Mouse (Mus musculus) heart, embryonic 14.5 days (tissue): ENCODE results near the gene Slitrk3. TPM values are rescaled to one million over a fixed set of nuclear protein-coding genes. Genes with fewer than 3 reads are reported as not detected.

ENCODE experiments used
- ATAC-seq: fragments of 200-750 bp; cut with Nextera tagmentation; 2 replicates; pipeline ENCODE4 v1.8.0; 2017; ENCODE audit warnings: low read depth, moderate TSS enrichment; ENCODE audit not compliant: insufficient number of reproducible peaks, insufficient read depth, low FRiP score
- H3K27ac ChIP-seq, 2 experiments: fragments of 200-500 bp in 1 of 2; fragments of 300-500 bp in 1 of 2; sonication (generic) in 1 of 2; replicated peaks in 1 of 2; 2 replicates each; pipeline ENCODE4 v1.5.1; 2012 to 2014; ENCODE audit warnings: low read depth in 2 of 2, low read length in 2 of 2, control low read depth in 1 of 2, mild to moderate bottlenecking in 1 of 2, mixed read lengths in 1 of 2; ENCODE audit not compliant: control insufficient read depth in 1 of 2, insufficient read depth in 1 of 2
- H3K27me3 ChIP-seq: fragments of 300-500 bp; sonication (generic); 2 replicates; pipeline ENCODE4 v1.6.1; 2014; ENCODE audit warnings: mild to moderate bottlenecking, low read length, control low read depth; ENCODE audit not compliant: control insufficient read depth, insufficient read depth
- H3K36me3 ChIP-seq: fragments of 300-500 bp; sonication (generic); 2 replicates; pipeline ENCODE4 v1.6.1; 2014; ENCODE audit warnings: mild to moderate bottlenecking, control low read depth, low read length, mixed read lengths; ENCODE audit not compliant: control insufficient read depth, insufficient read depth
- H3K4me1 ChIP-seq, 2 experiments: fragments of 200-500 bp in 1 of 2; fragments of 300-500 bp in 1 of 2; sonication (generic) in 1 of 2; 2 replicates each; pipeline ENCODE4 v1.6.1; 2012 to 2014; ENCODE audit warnings: low read length in 2 of 2, control low read depth in 1 of 2, mixed read lengths in 1 of 2; ENCODE audit not compliant: control insufficient read depth in 2 of 2, insufficient read depth in 2 of 2
- H3K4me2 ChIP-seq: fragments of 300-500 bp; sonication (generic); 2 replicates; pipeline ENCODE4 v1.6.1; 2014; ENCODE audit warnings: mild to moderate bottlenecking, low read length
- H3K4me3 ChIP-seq, 2 experiments: fragments of 200-500 bp in 1 of 2; fragments of 300-500 bp in 1 of 2; sonication (generic) in 1 of 2; 2 replicates each; pipeline ENCODE4 v1.5.1; 2012 to 2014; ENCODE audit warnings: low read length in 2 of 2, mild to moderate bottlenecking in 2 of 2, control low read depth in 1 of 2, low read depth in 1 of 2, moderate library complexity in 1 of 2; ENCODE audit not compliant: control insufficient read depth in 1 of 2, insufficient read depth in 1 of 2
- H3K9ac ChIP-seq: fragments of 300-500 bp; sonication (generic); 2 replicates; pipeline ENCODE4 v1.6.1; 2014; ENCODE audit warnings: mild to moderate bottlenecking, low read length
- H3K9me3 ChIP-seq: fragments of 300-500 bp; sonication (generic); 2 replicates; pipeline ENCODE4 v1.6.1; 2016; ENCODE audit warnings: low read length, control low read depth; ENCODE audit not compliant: control insufficient read depth
- WGBS: fragments of 180-500 bp; shearing (Covaris S2); extraction: QIAGEN DNeasy Blood & Tissue Kit; methylation state at CpG from one replicate; pipeline ENCODE4 v1.1.7; 2014; 5-methylcytosine and 5-hydroxymethylcytosine counted together
- polyA plus RNA-seq: library from polyadenylated mRNA; unstranded; fragments of >200 nt; fragmentation: Nextera tagmentation; extraction: Ambion mirVana; gene quantifications from 2 replicates; pipeline ENCODE4 v1.2.1, GENCODE M21; 2014

The Slitrk3 gene
- polyA plus RNA-seq, 1 experiment from 2014 or later: 0.26 TPM

- no peak for ATAC-seq
- Histone ChIP-seq H3K27me3 (peaks cover 58% of the 10 kb centered on the region), H3K9ac (no peak overlapping the region), H3K4me1 (peaks cover 5 to 7% of the 10 kb centered on the region in 2 experiments), H3K9me3 (no peaks in the 10 kb centered on the region), H3K36me3 (no peaks in the 10 kb centered on the region), H3K4me3 (no peak overlapping the region), H3K4me2 (no peak overlapping the region), H3K27ac (no peak overlapping the region)
- WGBS: 41% methylated on average over 7 of the region's 7 CpGs
Observed at GRCm38 (mm10) chr3:73055399-73056043, 2.1 kb downstream of the Slitrk3 start.

GRCm38 (mm10) chr3:73053451-73053931, 4.1 kb downstream of the Slitrk3 start:
- H3K4me3 ChIP-seq: peak overlapping the region; percentile 45 to 64
- H3K27ac ChIP-seq: no peak overlapping the region
- no peaks in the 10 kb centered on the region for H3K9me3 ChIP-seq
- 3% methylated on average over 26 of the region's 26 CpGs for WGBS
- no peaks in the 10 kb centered on the region for H3K36me3 ChIP-seq
- H3K4me2 ChIP-seq: peak overlapping the region; percentile 73
- H3K4me1 ChIP-seq: peaks cover 5 to 7% of the 10 kb centered on the region in 2 experiments
- no peak for ATAC-seq
- H3K27me3 ChIP-seq: peaks cover 56% of the 10 kb centered on the region
- peak overlapping the region; percentile 47 for H3K9ac ChIP-seq

- Histone ChIP-seq H3K9ac (no peak overlapping the region), H3K27me3 (peaks cover 13% of the 10 kb centered on the region), H3K36me3 (no peaks in the 10 kb centered on the region), H3K4me2 (no peak overlapping the region), H3K4me3 (no peak overlapping the region), H3K27ac (no peak overlapping the region), H3K4me1 (no peaks in the 10 kb centered on the region), H3K9me3 (no peaks in the 10 kb centered on the region)
- ATAC-seq: no peak
- under 1% methylated on average over 3 of the region's 3 CpGs for WGBS
Observed at GRCm38 (mm10) chr3:73046248-73046647, 11.4 kb downstream of the Slitrk3 start.

- H3K4me1 ChIP-seq: no peaks in the 10 kb centered on the region
- no peak overlapping the region for H3K4me2 ChIP-seq
- no peaks in the 10 kb centered on the region for H3K27me3 ChIP-seq
- H3K36me3 ChIP-seq: no peaks in the 10 kb centered on the region
- no peak for ATAC-seq
- H3K27ac ChIP-seq: no peak overlapping the region
- H3K4me3 ChIP-seq: no peak overlapping the region
- H3K9ac ChIP-seq: no peak overlapping the region
- H3K9me3 ChIP-seq: no peaks in the 10 kb centered on the region
Observed at GRCm38 (mm10) chr3:73042256-73042655, 15.3 kb downstream of the Slitrk3 start.

- Histone ChIP-seq H3K27ac (no peak overlapping the region), H3K4me2 (no peak overlapping the region), H3K27me3 (no peaks in the 10 kb centered on the region), H3K9me3 (no peaks in the 10 kb centered on the region), H3K36me3 (no peaks in the 10 kb centered on the region), H3K4me1 (no peaks in the 10 kb centered on the region), H3K4me3 (no peak overlapping the region), H3K9ac (no peak overlapping the region)
- ATAC-seq: no peak
- WGBS: 14% methylated on average over 6 of the region's 6 CpGs
Observed at GRCm38 (mm10) chr3:73006045-73006444, 51.6 kb downstream of the Slitrk3 start.

- Histone ChIP-seq H3K27ac (no peak overlapping the region), H3K4me3 (no peak overlapping the region), H3K36me3 (no peaks in the 10 kb centered on the region), H3K9me3 (no peaks in the 10 kb centered on the region), H3K4me2 (no peak overlapping the region), H3K9ac (no peak overlapping the region), H3K4me1 (no peaks in the 10 kb centered on the region), H3K27me3 (no peaks in the 10 kb centered on the region)
- ATAC-seq: no peak
- 88% methylated on average over 4 of the region's 4 CpGs for WGBS
Observed at GRCm38 (mm10) chr3:73002933-73003696, 54.5 kb downstream of the Slitrk3 start.

- H3K36me3 ChIP-seq: no peaks in the 10 kb centered on the region
- no peaks in the 10 kb centered on the region for H3K27me3 ChIP-seq
- H3K4me3 ChIP-seq: no peak overlapping the region
- no peaks in the 10 kb centered on the region for H3K9me3 ChIP-seq
- H3K4me1 ChIP-seq: no peaks in the 10 kb centered on the region
- 65% methylated on average over 4 of the region's 4 CpGs for WGBS
- no peak overlapping the region for H3K27ac ChIP-seq
- no peak for ATAC-seq
- H3K4me2 ChIP-seq: no peak overlapping the region
- no peak overlapping the region for H3K9ac ChIP-seq
Observed at GRCm38 (mm10) chr3:72997517-72997916, 60.1 kb downstream of the Slitrk3 start.
